Mouse (Mus musculus) MEL (cell line): Measurements from ENCODE around the gene Krtcap2.

Experiments used
- CTCF ChIP-seq, 3 experiments: IDR thresholded peaks in 2 of 3; conservative IDR thresholded peaks in 1 of 3; 2 replicates each; pipeline ENCODE4 v1.5.1; 2011 to 2012; ENCODE audit warnings: low read length in 3 of 3, low read depth in 2 of 3, mild to moderate bottlenecking in 2 of 3, improper control_type of control experiment in 1 of 3, inconsistent platforms in 1 of 3, mixed read lengths in 1 of 3, moderate library complexity in 1 of 3; ENCODE audit not compliant: control insufficient read depth in 1 of 3, insufficient read depth in 1 of 3, poor library complexity in 1 of 3, severe bottlenecking in 1 of 3
- ELF1 ChIP-seq: IDR thresholded peaks from 2 replicates; pipeline ENCODE4 v1.6.1; 2014; ENCODE audit warnings: low read depth, mild to moderate bottlenecking, inconsistent platforms, low read length, improper control_type of control experiment, moderate library complexity
- EP300 ChIP-seq, 2 experiments: IDR thresholded peaks; 2 replicates each; pipeline ENCODE4 v1.6.1; 2011; ENCODE audit warnings: improper control_type of control experiment in 2 of 2, low read length in 2 of 2, low read depth in 1 of 2, mild to moderate bottlenecking in 1 of 2
- MEF2A ChIP-seq: IDR thresholded peaks from 2 replicates; pipeline ENCODE4 v1.6.1; 2014; ENCODE audit warnings: low read depth, mild to moderate bottlenecking, inconsistent platforms, low read length, improper control_type of control experiment; ENCODE audit not compliant: poor library complexity, insufficient replicate concordance, severe bottlenecking; ENCODE audit errors: extremely low read depth
- POLR2A ChIP-seq, 2 experiments: IDR thresholded peaks; 2 replicates each; pipeline ENCODE4 v1.6.1; 2011 to 2012; ENCODE audit warnings: low read length in 2 of 2, mild to moderate bottlenecking in 2 of 2, control low read depth in 1 of 2, improper control_type of control experiment in 1 of 2, low read depth in 1 of 2, moderate library complexity in 1 of 2; ENCODE audit not compliant: control insufficient read depth in 1 of 2, insufficient read depth in 1 of 2, poor library complexity in 1 of 2

DNA sequence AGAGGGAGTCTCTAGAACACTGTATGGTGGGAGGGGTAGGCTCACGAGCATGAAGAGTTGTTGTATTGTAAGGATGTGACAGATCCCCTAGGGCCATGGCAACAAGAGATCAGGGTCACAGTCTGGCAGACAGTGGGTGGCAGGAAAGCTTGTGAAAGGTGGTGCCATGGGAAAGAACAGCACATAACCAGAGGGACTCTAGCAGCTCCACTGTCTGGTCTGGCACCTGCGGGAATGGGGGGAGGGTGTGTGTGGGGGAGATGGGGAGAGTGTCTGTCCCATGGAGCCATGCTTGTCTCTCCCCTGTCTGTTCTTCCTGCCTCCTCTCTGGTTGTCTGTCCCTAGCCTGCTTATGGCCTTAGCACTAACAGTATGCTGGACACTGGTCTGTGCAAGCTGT, 39.8 kb downstream of the Krtcap2 start:
- TF ChIP-seq MEF2A (no peak), POLR2A (IDR thresholded peaks at IDR 0.05; ENCODE audit: control insufficient read depth in 1 of 2, insufficient read depth in 1 of 2, low read depth in 1 of 2, low read length in 2 of 2, poor library complexity in 1 of 2) (no peak), CTCF (IDR thresholded peaks at IDR 0.05 in 2 of 3, conservative IDR thresholded peaks at IDR 0.05 in 1 of 3; ENCODE audit: control insufficient read depth in 1 of 3, insufficient read depth in 1 of 3, low read depth in 2 of 3, low read length in 3 of 3, poor library complexity in 1 of 3, severe bottlenecking in 1 of 3) (no peak), ELF1 (no peak), EP300 (IDR thresholded peaks at IDR 0.05; ENCODE audit: low read depth in 1 of 2, low read length in 2 of 2) (no peak)
